Mouse (Mus musculus): ENCODE data around the gene Olfr541. TPM values are rescaled to one million over a fixed set of nuclear protein-coding genes. Genes with fewer than 3 reads are reported as not detected.

The Olfr541 gene
- not detected for total RNA-seq (2023)

DNA sequence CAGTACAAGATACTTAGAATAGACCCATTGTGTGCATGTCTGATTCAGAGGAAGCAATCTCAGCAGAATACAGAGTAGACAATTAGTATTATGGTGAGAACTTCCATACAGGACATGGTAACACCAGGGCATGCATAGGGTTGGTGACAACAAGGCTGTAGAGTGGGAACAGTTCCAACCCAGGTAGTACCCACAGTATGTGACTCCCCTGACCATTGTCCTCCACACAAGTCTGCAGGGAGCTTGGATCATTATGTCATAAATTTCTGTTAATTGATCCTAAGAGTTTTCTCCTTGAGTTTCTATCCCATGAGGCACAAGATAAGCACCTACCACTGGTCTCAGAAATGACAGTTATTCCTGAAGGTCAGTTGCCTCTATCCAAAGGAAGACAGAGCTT, at the start of gene Olfr541:
Gene Olfr541, plus strand, starts transcription at position 301 of the 400 bp plus-strand sequence.

DNA sequence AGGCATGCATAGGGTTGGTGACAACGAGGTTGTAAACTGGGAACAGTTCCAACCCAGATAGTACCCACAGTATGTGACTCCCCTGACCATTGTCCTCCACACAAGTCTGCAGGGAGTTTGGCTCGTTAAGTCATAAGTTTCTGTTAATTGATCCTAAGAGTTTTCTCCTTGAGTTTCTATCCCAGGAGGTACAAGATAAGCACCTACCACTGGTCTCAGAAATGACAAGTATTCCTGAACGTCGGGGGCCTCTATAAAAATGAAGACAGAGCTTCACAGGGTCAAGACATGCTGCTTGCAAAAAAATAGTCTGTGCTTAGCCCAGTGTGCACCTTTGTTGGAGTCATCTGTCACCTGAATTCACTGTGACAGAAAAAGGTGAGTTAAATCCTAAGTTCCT, 37.4 kb upstream of the Olfr541 start, which contains the start of gene Olfr539:
Gene Olfr539, plus strand, starts transcription at position 301 of the 400 bp plus-strand sequence.

DNA sequence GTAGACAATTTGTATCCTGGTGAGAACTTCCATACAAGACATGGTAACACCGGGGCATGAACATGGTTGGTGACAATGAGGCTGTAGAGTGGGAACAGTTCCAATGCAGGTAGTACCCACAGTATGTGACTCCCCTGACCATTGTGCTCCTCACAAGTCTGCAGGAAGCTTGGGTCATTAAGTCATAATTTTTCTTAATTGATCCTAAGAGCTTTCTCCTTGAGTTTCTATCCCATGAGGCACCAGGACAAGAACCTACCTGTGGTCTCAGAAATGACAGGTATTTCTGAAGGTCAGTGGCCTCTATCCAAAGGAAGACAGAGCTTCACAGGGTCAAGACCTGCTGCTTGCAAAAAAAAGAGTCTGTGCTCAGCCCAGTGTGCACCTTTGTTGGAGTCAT, 15.4 kb upstream of the Olfr541 start, which contains the start of gene Olfr45:
Gene Olfr45, plus strand, starts transcription at position 301 of the 400 bp plus-strand sequence.

Other genes with a start within 250 kb of the Olfr541 start
- gene Olfr533, start 233.9 kb upstream of the Olfr541 start, total RNA-seq (2023): not detected
- not detected for gene Olfr535, start 213.1 kb upstream of the Olfr541 start, total RNA-seq (2023)
- gene Olfr536, start 189.9 kb upstream of the Olfr541 start, total RNA-seq (2023): not detected
- not detected for gene Olfr538, start 129.4 kb upstream of the Olfr541 start, total RNA-seq (2023)
- not detected for gene Olfr46, start 96.0 kb upstream of the Olfr541 start, total RNA-seq (2023)
- not detected for gene Olfr61, start 68.3 kb upstream of the Olfr541 start, total RNA-seq (2023)
- gene Olfr53, start 50.8 kb upstream of the Olfr541 start, total RNA-seq (2023): not detected
- not detected for gene Olfr539, start 37.3 kb upstream of the Olfr541 start, total RNA-seq (2023)
- gene Olfr45, start 15.3 kb upstream of the Olfr541 start, total RNA-seq (2023): not detected
- gene Cyp2e1, start 66.5 kb downstream of the Olfr541 start, total RNA-seq (2023): not detected
- gene Syce1, start 90.6 kb downstream of the Olfr541 start, total RNA-seq (2023): not detected
- gene Zfp941, start 124.9 kb downstream of the Olfr541 start, total RNA-seq (2023): not detected
- not detected for gene Urah, start 137.8 kb downstream of the Olfr541 start, total RNA-seq (2023)
- gene Scgb1c1, start 148.3 kb downstream of the Olfr541 start, total RNA-seq (2023): not detected
- gene Odf3, start 150.5 kb downstream of the Olfr541 start, total RNA-seq (2023): not detected
- gene Gm45785, start 159.1 kb downstream of the Olfr541 start, total RNA-seq (2023): not detected
- 108 TPM for gene Ric8a, start 159.7 kb downstream of the Olfr541 start, total RNA-seq (2023)
- 31.9 TPM for gene Bet1l, start 160.3 kb downstream of the Olfr541 start, total RNA-seq (2023)
- gene Psmd13, start 184.7 kb downstream of the Olfr541 start, total RNA-seq (2023): 77.9 TPM
- gene Sirt3, start 185.0 kb downstream of the Olfr541 start, total RNA-seq (2023): 8.5 TPM
- gene Cox8b, start 203.2 kb downstream of the Olfr541 start, total RNA-seq (2023): not detected
- not detected for gene Nlrp6, start 223.6 kb downstream of the Olfr541 start, total RNA-seq (2023)
- gene Pgghg, start 244.1 kb downstream of the Olfr541 start, total RNA-seq (2023): 10.4 TPM

Measured in CD8-positive naive resting alpha-beta T cell, adult 57 days (primary cell).